ENCODE assay signal across 9 mouse cellular contexts in genomic region chrX:152618464-152618863, GRCm38 (mm10). TPM values are rescaled to one million over a fixed set of nuclear protein-coding genes. Genes with fewer than 3 reads are reported as not detected.
A peak's percentile ranks its signal among the peaks of the same experiment; 100 is the strongest.
DNase-seq lines count a peak whose midpoint lies in the region; ATAC-seq and TF ChIP-seq lines count a peak whose summit lies in the region.
"Had no signal": no experiment of that assay in that cellular context is flagged by ENCODE, and none has a peak within 500 bp of the region (broad histone marks: within the 10 kb centered on the region; RNA-seq: fewer than 3 reads in every experiment).

No protein-coding gene starts in this region.

- no peak overlapping the region for H3K9ac ChIP-seq in lung, postnatal 0 days (replicated peaks; ENCODE audit: low read depth)
- no peak overlapping the region for H3K9ac ChIP-seq in forebrain, embryonic 13.5 days

- no peak for TF ChIP-seq EP300 in lung, postnatal 0 days (IDR thresholded peaks at IDR 0.05)

- no peaks in the 10 kb centered on the region for H3K4me1 ChIP-seq in lung, postnatal 0 days (ENCODE audit: insufficient read depth, low read depth, low read length)
- H3K4me1 ChIP-seq in forebrain, embryonic 13.5 days, result no peaks in the 10 kb centered on the region
- no peaks in the 10 kb centered on the region for H3K4me1 ChIP-seq in limb, embryonic 10.5 days

- H3K4me3 ChIP-seq in lung, postnatal 0 days (ENCODE audit: low read depth, low read length), result no peak overlapping the region
- H3K4me3 ChIP-seq in forebrain, embryonic 13.5 days, result no peak overlapping the region
- no peak overlapping the region for H3K4me3 ChIP-seq in limb, embryonic 10.5 days

- TF ChIP-seq CTCF in lung, postnatal 0 days (IDR thresholded peaks at IDR 0.05), result peak; percentile 66

- no peaks in the 10 kb centered on the region for H3K27me3 ChIP-seq in lung, postnatal 0 days (replicated peaks; ENCODE audit: insufficient read depth, low read length)
- H3K27me3 ChIP-seq in forebrain, embryonic 13.5 days, result peaks cover 11% of the 10 kb centered on the region; the same call in 1 of the 2 replicates
- peaks cover 90% of the 10 kb centered on the region for H3K27me3 ChIP-seq in limb, embryonic 10.5 days (ENCODE audit: low read depth, poor library complexity, severe bottlenecking)

- peak; percentile 45 to 62 for DNase-seq in cerebellum, postnatal 14 days
- no peak for DNase-seq in cerebellum, adult 11-12 months
- peak; percentile 41 for DNase-seq in lung, postnatal 0 days (ENCODE audit: low spot score)
- DNase-seq in lung, adult 18-20 months, result no peak
- peak; percentile 33 for DNase-seq in limb, embryonic 10.5 days (ENCODE audit: low spot score)
- DNase-seq in right cerebral cortex, adult 2 months (ENCODE audit: low spot score in 2 of 2), result peak; percentile 10 to 36
- DNase-seq in spleen, adult 12 weeks (ENCODE audit: low spot score), result no peak

- no peaks in the 10 kb centered on the region for H3K36me3 ChIP-seq in lung, postnatal 0 days (ENCODE audit: insufficient read depth, low read length)
- H3K36me3 ChIP-seq in forebrain, embryonic 13.5 days (ENCODE audit: poor library complexity, severe bottlenecking), result no peaks in the 10 kb centered on the region
- no peaks in the 10 kb centered on the region for H3K36me3 ChIP-seq in limb, embryonic 10.5 days

- 81% methylated on average over 1 of the region's 1 CpGs for WGBS in lung, postnatal 0 days
- 82% methylated on average over 1 of the region's 1 CpGs for WGBS in forebrain, embryonic 13.5 days
- WGBS in limb, embryonic 10.5 days, result 84% methylated on average over 1 of the region's 1 CpGs

- H3K27ac ChIP-seq in lung, postnatal 0 days (ENCODE audit: low read length), result no peak overlapping the region
- H3K27ac ChIP-seq in forebrain, embryonic 13.5 days, result no peak overlapping the region
- H3K27ac ChIP-seq in limb, embryonic 10.5 days, result no peak overlapping the region

- no peak overlapping the region for H3K4me2 ChIP-seq in lung, postnatal 0 days (replicated peaks; ENCODE audit: low read depth, low read length)
- no peak overlapping the region for H3K4me2 ChIP-seq in forebrain, embryonic 13.5 days

- ATAC-seq in lung, postnatal 0 days, result no peak
- peak; percentile 75 for ATAC-seq in forebrain, embryonic 13.5 days

- no peaks in the 10 kb centered on the region for H3K9me3 ChIP-seq in lung, postnatal 0 days (ENCODE audit: low read length)
- no peaks in the 10 kb centered on the region for H3K9me3 ChIP-seq in forebrain, embryonic 13.5 days (replicated peaks)
- H3K9me3 ChIP-seq in limb, embryonic 10.5 days (replicated peaks), result no peaks in the 10 kb centered on the region

RNA-seq across cellular contexts. Expression of gene Cldn34a, which starts 55.3 kb away (rescaled TPM):
- polyA plus RNA-seq in lung, postnatal 0 days (2015; fragmentation: Nextera tagmentation; extraction: Ambion mirVana), result not detected in 2 replicates
- not detected in 2 replicates for polyA plus RNA-seq in forebrain, embryonic 13.5 days (2015; fragmentation: Nextera tagmentation; extraction: Ambion mirVana)
- polyA plus RNA-seq in limb, embryonic 10.5 days (2016; fragmentation: Nextera tagmentation; extraction: Ambion mirVana), result not detected in 2 replicates
- polyA plus RNA-seq: lung, embryonic 16.5 days had no signal

Comparison
In these comparisons a context has a peak if more than half of its experiments do, and no peak if none do; other contexts are left out.
1. DNase-seq: peak in cerebellum, postnatal 14 days (2 of 2), lung, postnatal 0 days (single experiment), limb, embryonic 10.5 days (single experiment) and right cerebral cortex, adult 2 months (2 of 2); none in cerebellum, adult 11-12 months (single experiment), lung, adult 18-20 months (0 of 2) and spleen, adult 12 weeks (single experiment).